ENCODE assay signal across 8 mouse cellular contexts in the genomic region with DNA sequence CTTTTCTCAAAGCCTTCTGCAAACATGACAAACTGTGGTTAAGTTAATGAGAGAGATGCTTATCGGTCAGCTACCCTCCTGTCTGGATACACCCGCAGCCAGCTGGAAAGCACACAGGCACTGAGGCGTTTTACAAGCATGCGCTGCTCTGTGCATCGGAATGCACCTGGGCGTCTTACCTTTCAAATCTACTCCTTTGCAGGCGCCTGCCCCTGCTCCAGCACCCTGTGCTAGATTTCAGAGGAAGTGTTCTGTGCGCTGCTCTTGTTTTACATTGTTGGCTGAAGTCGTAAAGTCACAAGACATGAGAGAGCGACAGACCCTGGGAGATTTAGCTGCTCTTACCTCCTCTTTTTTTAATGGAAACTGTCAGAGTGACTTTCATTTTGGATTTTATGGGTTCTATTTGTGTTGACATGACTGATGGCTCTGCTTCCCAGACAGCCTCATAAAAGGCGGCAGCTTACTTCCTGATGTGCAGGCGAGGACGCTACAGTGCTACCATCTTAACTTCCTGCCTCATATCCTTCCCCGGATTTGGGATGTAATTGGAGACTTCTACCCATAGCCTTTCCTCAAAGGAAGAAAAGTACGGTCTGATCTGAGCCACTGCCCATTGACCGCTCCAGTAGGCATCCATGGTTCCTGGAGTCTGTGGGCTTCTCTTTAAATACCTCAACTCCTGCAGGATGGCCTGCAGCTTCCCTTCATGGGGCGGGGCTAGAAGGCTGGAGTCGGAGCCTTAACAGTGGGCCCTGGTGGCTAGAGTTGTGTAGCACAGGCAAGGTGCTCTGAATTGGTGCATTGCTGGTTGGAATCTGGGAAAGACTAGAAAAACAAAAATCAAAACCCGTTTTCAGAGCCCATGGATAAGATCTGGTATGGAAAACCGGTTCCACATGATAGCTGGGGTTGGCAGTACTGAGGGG. TPM values are rescaled to one million over a fixed set of nuclear protein-coding genes. Genes with fewer than 3 reads are reported as not detected.
A peak's percentile ranks its signal among the peaks of the same experiment; 100 is the strongest.
DNase-seq lines count a peak whose midpoint lies in the region; ATAC-seq lines count a peak whose summit lies in the region.

No protein-coding gene starts in this region.

- H3K9me3 ChIP-seq in heart, embryonic 13.5 days, result no peaks in the 10 kb centered on the region
- H3K9me3 ChIP-seq in heart, embryonic 12.5 days (replicated peaks), result no peaks in the 10 kb centered on the region
- no peaks in the 10 kb centered on the region for H3K9me3 ChIP-seq in heart, embryonic 10.5 days

- no peak overlapping the region for H3K27ac ChIP-seq in heart, embryonic 13.5 days (replicated peaks)
- no peak overlapping the region for H3K27ac ChIP-seq in heart, embryonic 12.5 days (ENCODE audit: poor library complexity, severe bottlenecking)
- no peak overlapping the region for H3K27ac ChIP-seq in heart, embryonic 10.5 days

- H3K36me3 ChIP-seq in heart, embryonic 13.5 days, result no peaks in the 10 kb centered on the region
- H3K36me3 ChIP-seq in heart, embryonic 12.5 days, result no peaks in the 10 kb centered on the region
- no peaks in the 10 kb centered on the region for H3K36me3 ChIP-seq in heart, embryonic 10.5 days

- H3K27me3 ChIP-seq in heart, embryonic 13.5 days (replicated peaks), result no peaks in the 10 kb centered on the region
- H3K27me3 ChIP-seq in heart, embryonic 12.5 days (replicated peaks), result no peaks in the 10 kb centered on the region
- no peaks in the 10 kb centered on the region for H3K27me3 ChIP-seq in heart, embryonic 10.5 days (ENCODE audit: insufficient read depth, poor library complexity, severe bottlenecking)

- H3K4me3 ChIP-seq in heart, embryonic 13.5 days, result no peak overlapping the region
- no peak overlapping the region for H3K4me3 ChIP-seq in heart, embryonic 12.5 days
- H3K4me3 ChIP-seq in heart, embryonic 10.5 days, result no peak overlapping the region

- 0 out of 2 replicates have a peak overlapping the region, but pooled peaks have one; percentile 16 for H3K4me2 ChIP-seq in heart, embryonic 13.5 days
- no peak overlapping the region for H3K4me2 ChIP-seq in heart, embryonic 12.5 days

- ATAC-seq in heart, embryonic 13.5 days (ENCODE audit: extremely low read depth, insufficient number of reproducible peaks, low FRiP score, low TSS enrichment), result no peak
- no peak for ATAC-seq in heart, embryonic 12.5 days (ENCODE audit: insufficient number of reproducible peaks, low FRiP score)
- peak; percentile 97 for ATAC-seq in megakaryocyte-erythroid progenitor cell, adult 5-6 weeks (replicated peaks; ENCODE audit: low FRiP score, low TSS enrichment, poor library complexity, severe bottlenecking)

- peak; percentile 5 for DNase-seq in adrenal gland, postnatal 25 days
- peak; percentile 19 to 28 for DNase-seq in kidney, adult 8-10 months
- DNase-seq in cerebellum, adult 9-10 months, result no peak
- no peak for DNase-seq in heart, embryonic 10.5 days (ENCODE audit: low spot score)
- DNase-seq in left cerebral cortex, postnatal 25 days (ENCODE audit: low spot score in 2 of 2), result no peak

- 0 out of 2 replicates have a peak, but pooled peaks cover 4% of the 10 kb centered on the region for H3K4me1 ChIP-seq in heart, embryonic 13.5 days
- no peaks in the 10 kb centered on the region for H3K4me1 ChIP-seq in heart, embryonic 12.5 days (replicated peaks)
- peaks cover 4% of the 10 kb centered on the region; the same call in 1 of the 2 replicates for H3K4me1 ChIP-seq in heart, embryonic 10.5 days

- no peak overlapping the region for H3K9ac ChIP-seq in heart, embryonic 13.5 days
- no peak overlapping the region for H3K9ac ChIP-seq in heart, embryonic 12.5 days

- 62% methylated on average over 20 of the region's 20 CpGs for WGBS in heart, embryonic 13.5 days
- 62% methylated on average over 20 of the region's 20 CpGs for WGBS in heart, embryonic 12.5 days
- WGBS in heart, embryonic 10.5 days, result 65% methylated on average over 20 of the region's 20 CpGs

- intact Hi-C loops in left cerebral cortex, postnatal 25 days (cut with DNase I), result no loop called here

RNA-seq across cellular contexts. Expression of a gene that starts 40.9 kb away (rescaled TPM):
- 8.3 and 10.0 TPM in 2 replicates for polyA plus RNA-seq in heart, embryonic 13.5 days (2015; fragmentation: Nextera tagmentation; extraction: Ambion mirVana)
- 12.4 and 14.0 TPM in 2 replicates for polyA plus RNA-seq in heart, embryonic 12.5 days (2016; fragmentation: Nextera tagmentation; extraction: Ambion mirVana)
- 5.8 and 7.2 TPM in 2 replicates for total RNA-seq in adrenal gland, postnatal 25 days (2021)
- total RNA-seq in megakaryocyte-erythroid progenitor cell, adult 5-6 weeks (2014; fragmentation: Nextera tagmentation), result 1.1 and 1.3 TPM in 2 replicates
- total RNA-seq in megakaryocyte-erythroid progenitor cell, adult 5-6 weeks (2017), result 0.80 TPM in 1 of 2 replicates, not detected in the other
- 19.5 and 24.2 TPM in 2 replicates for polyA plus RNA-seq in heart, embryonic 10.5 days (2016; fragmentation: Nextera tagmentation; extraction: Ambion mirVana)
- 1 to 10 TPM; 4.7 to 6.2 TPM for total RNA-seq in left cerebral cortex, postnatal 25 days (2021)

Comparison
In these comparisons a context has a peak if more than half of its experiments do, and no peak if none do; other contexts are left out.
1. DNase-seq: peak in adrenal gland, postnatal 25 days (single experiment) and kidney, adult 8-10 months (2 of 2); none in cerebellum, adult 9-10 months (single experiment), heart, embryonic 10.5 days (single experiment) and left cerebral cortex, postnatal 25 days (0 of 2).